Mouse (Mus musculus): Measurements from ENCODE around the gene Cideb.

DNA sequence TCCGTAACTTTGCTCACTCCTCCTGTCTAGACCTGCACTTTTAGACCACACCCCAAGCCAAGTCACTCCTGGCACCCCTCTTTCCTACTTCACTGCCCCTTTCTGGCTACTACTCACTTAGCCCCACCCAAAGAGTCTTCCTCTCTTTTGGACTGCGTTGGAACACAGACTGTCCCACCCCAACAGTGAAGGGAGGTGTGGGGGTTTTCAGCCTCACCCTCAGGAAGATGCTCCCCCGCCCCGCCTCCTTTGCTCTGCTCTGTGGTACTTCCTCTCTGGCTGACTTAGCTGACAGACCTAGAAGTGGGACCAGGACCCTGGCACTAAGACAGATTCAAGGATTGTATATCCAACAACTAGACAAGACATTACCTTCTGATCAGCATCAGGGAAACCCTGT lies 7.4 kb upstream of the Cideb start, which contains the start of gene Ltb4r1:
- TF ChIP-seq POLR2A (IDR thresholded peaks at IDR 0.05; ENCODE audit: borderline replicate concordance, control insufficient read depth, low read depth, low read length) (no peak), CTCF (IDR thresholded peaks at IDR 0.05; ENCODE audit: control insufficient read depth, insufficient read depth, low read length) (no peak)
